Mouse (Mus musculus): ENCODE results near the gene Camk2g. TPM values are rescaled to one million over a fixed set of nuclear protein-coding genes. Genes with fewer than 3 reads are reported as not detected.

Gene Camk2g
- polyA plus RNA-seq, 1 experiment, result 30.1 TPM

- Histone ChIP-seq H3K27me3 (ENCODE audit: control insufficient read depth, insufficient read depth, low read length, poor library complexity, severe bottlenecking) (no peaks in the 10 kb centered on the region), H3K36me3 (ENCODE audit: control insufficient read depth, insufficient read depth, low read length, poor library complexity, severe bottlenecking) (peaks cover 21% of the 10 kb centered on the region), H3K4me3 (ENCODE audit: low read depth, low read length) (no peak overlapping the region), H3K27ac (ENCODE audit: insufficient read depth, low read length) (no peak overlapping the region), H3K4me1 (ENCODE audit: control insufficient read depth, insufficient read depth, low read length) (no peaks in the 10 kb centered on the region), H3K9me3 (replicated peaks; ENCODE audit: control insufficient read depth, insufficient read depth, low read length, poor library complexity, severe bottlenecking) (no peaks in the 10 kb centered on the region), H3K9ac (ENCODE audit: low read depth, poor library complexity, severe bottlenecking) (no peak overlapping the region)
- TF ChIP-seq EP300 (IDR thresholded peaks at IDR 0.05; ENCODE audit: insufficient read depth, low read depth, low read length) (no peak), POLR2A (IDR thresholded peaks at IDR 0.05; ENCODE audit: insufficient read depth, low read length) (no peak)
Measured at GRCm38 (mm10) chr14:20780217-20780616, 13.7 kb downstream of the Camk2g start.

- H3K27me3 ChIP-seq (ENCODE audit: control insufficient read depth, insufficient read depth, low read length, poor library complexity, severe bottlenecking), result no peaks in the 10 kb centered on the region
- H3K4me1 ChIP-seq (ENCODE audit: control insufficient read depth, insufficient read depth, low read length), result no peaks in the 10 kb centered on the region
- H3K27ac ChIP-seq (ENCODE audit: insufficient read depth, low read length), result no peak overlapping the region
- no peak overlapping the region for H3K9ac ChIP-seq (ENCODE audit: low read depth, poor library complexity, severe bottlenecking)
- H3K4me3 ChIP-seq (ENCODE audit: low read depth, low read length), result no peak overlapping the region
- no peak for TF ChIP-seq EP300 (IDR thresholded peaks at IDR 0.05; ENCODE audit: insufficient read depth, low read depth, low read length)
- TF ChIP-seq CTCF (IDR thresholded peaks at IDR 0.05; ENCODE audit: low read depth, low read length), result no peak
- TF ChIP-seq POLR2A (IDR thresholded peaks at IDR 0.05; ENCODE audit: insufficient read depth, low read length), result no peak
- peaks cover 16% of the 10 kb centered on the region for H3K36me3 ChIP-seq (ENCODE audit: control insufficient read depth, insufficient read depth, low read length, poor library complexity, severe bottlenecking)
- H3K9me3 ChIP-seq (replicated peaks; ENCODE audit: control insufficient read depth, insufficient read depth, low read length, poor library complexity, severe bottlenecking), result no peaks in the 10 kb centered on the region
Measured at GRCm38 (mm10) chr14:20778496-20778895, 15.4 kb downstream of the Camk2g start.

- TF ChIP-seq EP300 (IDR thresholded peaks at IDR 0.05; ENCODE audit: insufficient read depth, low read depth, low read length), result no peak
- no peak for TF ChIP-seq CTCF (IDR thresholded peaks at IDR 0.05; ENCODE audit: low read depth, low read length)
- no peak for TF ChIP-seq POLR2A (IDR thresholded peaks at IDR 0.05; ENCODE audit: insufficient read depth, low read length)
- H3K36me3 ChIP-seq (ENCODE audit: control insufficient read depth, insufficient read depth, low read length, poor library complexity, severe bottlenecking), result peaks cover 16% of the 10 kb centered on the region
- no peak overlapping the region for H3K27ac ChIP-seq (ENCODE audit: insufficient read depth, low read length)
- H3K9me3 ChIP-seq (replicated peaks; ENCODE audit: control insufficient read depth, insufficient read depth, low read length, poor library complexity, severe bottlenecking), result no peaks in the 10 kb centered on the region
- no peak overlapping the region for H3K9ac ChIP-seq (ENCODE audit: low read depth, poor library complexity, severe bottlenecking)
- H3K4me3 ChIP-seq (ENCODE audit: low read depth, low read length), result no peak overlapping the region
- no peaks in the 10 kb centered on the region for H3K27me3 ChIP-seq (ENCODE audit: control insufficient read depth, insufficient read depth, low read length, poor library complexity, severe bottlenecking)
- no peaks in the 10 kb centered on the region for H3K4me1 ChIP-seq (ENCODE audit: control insufficient read depth, insufficient read depth, low read length)
Measured at GRCm38 (mm10) chr14:20775661-20776060, 18.2 kb downstream of the Camk2g start.

- Histone ChIP-seq H3K4me3 (ENCODE audit: low read depth, low read length) (no peak overlapping the region), H3K9me3 (replicated peaks; ENCODE audit: control insufficient read depth, insufficient read depth, low read length, poor library complexity, severe bottlenecking) (no peaks in the 10 kb centered on the region), H3K27me3 (ENCODE audit: control insufficient read depth, insufficient read depth, low read length, poor library complexity, severe bottlenecking) (no peaks in the 10 kb centered on the region), H3K27ac (ENCODE audit: insufficient read depth, low read length) (no peak overlapping the region), H3K9ac (ENCODE audit: low read depth, poor library complexity, severe bottlenecking) (no peak overlapping the region), H3K4me1 (ENCODE audit: control insufficient read depth, insufficient read depth, low read length) (no peaks in the 10 kb centered on the region), H3K36me3 (ENCODE audit: control insufficient read depth, insufficient read depth, low read length, poor library complexity, severe bottlenecking) (peaks cover 8% of the 10 kb centered on the region)
- TF ChIP-seq CTCF (IDR thresholded peaks at IDR 0.05; ENCODE audit: low read depth, low read length), result no peak
- no peak for TF ChIP-seq POLR2A (IDR thresholded peaks at IDR 0.05; ENCODE audit: insufficient read depth, low read length)
- TF ChIP-seq EP300 (IDR thresholded peaks at IDR 0.05; ENCODE audit: insufficient read depth, low read depth, low read length), result no peak
Measured at GRCm38 (mm10) chr14:20773410-20773809, 20.5 kb downstream of the Camk2g start.

GRCm38 (mm10) chr14:20772808-20773207 lies 21.1 kb downstream of the Camk2g start:
- H3K36me3 ChIP-seq (ENCODE audit: control insufficient read depth, insufficient read depth, low read length, poor library complexity, severe bottlenecking), result peaks cover 2% of the 10 kb centered on the region
- H3K27ac ChIP-seq (ENCODE audit: insufficient read depth, low read length), result no peak overlapping the region
- no peak overlapping the region for H3K9ac ChIP-seq (ENCODE audit: low read depth, poor library complexity, severe bottlenecking)
- H3K4me3 ChIP-seq (ENCODE audit: low read depth, low read length), result no peak overlapping the region
- H3K9me3 ChIP-seq (replicated peaks; ENCODE audit: control insufficient read depth, insufficient read depth, low read length, poor library complexity, severe bottlenecking), result no peaks in the 10 kb centered on the region
- TF ChIP-seq CTCF (IDR thresholded peaks at IDR 0.05; ENCODE audit: low read depth, low read length), result no peak
- TF ChIP-seq POLR2A (IDR thresholded peaks at IDR 0.05; ENCODE audit: insufficient read depth, low read length), result no peak
- no peak for TF ChIP-seq EP300 (IDR thresholded peaks at IDR 0.05; ENCODE audit: insufficient read depth, low read depth, low read length)
- H3K27me3 ChIP-seq (ENCODE audit: control insufficient read depth, insufficient read depth, low read length, poor library complexity, severe bottlenecking), result no peaks in the 10 kb centered on the region
- no peaks in the 10 kb centered on the region for H3K4me1 ChIP-seq (ENCODE audit: control insufficient read depth, insufficient read depth, low read length)

- TF ChIP-seq EP300 (IDR thresholded peaks at IDR 0.05; ENCODE audit: insufficient read depth, low read depth, low read length) (no peak), POLR2A (IDR thresholded peaks at IDR 0.05; ENCODE audit: insufficient read depth, low read length) (no peak), CTCF (IDR thresholded peaks at IDR 0.05; ENCODE audit: low read depth, low read length) (no peak)
- Histone ChIP-seq H3K9ac (ENCODE audit: low read depth, poor library complexity, severe bottlenecking) (no peak overlapping the region), H3K27me3 (ENCODE audit: control insufficient read depth, insufficient read depth, low read length, poor library complexity, severe bottlenecking) (no peaks in the 10 kb centered on the region), H3K4me1 (ENCODE audit: control insufficient read depth, insufficient read depth, low read length) (no peaks in the 10 kb centered on the region), H3K36me3 (ENCODE audit: control insufficient read depth, insufficient read depth, low read length, poor library complexity, severe bottlenecking) (no peaks in the 10 kb centered on the region; the same call in 1 of the 2 replicates), H3K27ac (ENCODE audit: insufficient read depth, low read length) (no peak overlapping the region), H3K9me3 (replicated peaks; ENCODE audit: control insufficient read depth, insufficient read depth, low read length, poor library complexity, severe bottlenecking) (no peaks in the 10 kb centered on the region), H3K4me3 (ENCODE audit: low read depth, low read length) (no peak overlapping the region)
Measured at GRCm38 (mm10) chr14:20771941-20772340, 21.9 kb downstream of the Camk2g start.
